Mouse (Mus musculus) liver, embryonic 16.5 days (tissue): Measurements from ENCODE around the gene Cnpy1. TPM values are rescaled to one million over a fixed set of nuclear protein-coding genes. Genes with fewer than 3 reads are reported as not detected.

Experiments
- ATAC-seq: fragments of 200-750 bp; cut with Nextera tagmentation; 2 replicates; pipeline ENCODE4 v1.8.0; 2017; ENCODE audit warnings: low read depth, mild to moderate bottlenecking, moderate number of reproducible peaks, moderate library complexity
- H3K27ac ChIP-seq: fragments of 300-500 bp; sonication (generic); 2 replicates; pipeline ENCODE4 v1.5.1; 2014; ENCODE audit warnings: mild to moderate bottlenecking, low read length
- H3K27me3 ChIP-seq: fragments of 300-500 bp; sonication (generic); 2 replicates; pipeline ENCODE4 v1.6.1; 2014; ENCODE audit warnings: low read depth, low read length, mixed read lengths; ENCODE audit not compliant: control insufficient read depth, insufficient read depth
- H3K36me3 ChIP-seq: fragments of 300-500 bp; sonication (generic); 2 replicates; pipeline ENCODE4 v1.6.1; 2014; ENCODE audit warnings: mild to moderate bottlenecking; ENCODE audit not compliant: control insufficient read depth, insufficient read depth
- H3K4me1 ChIP-seq: fragments of 300-500 bp; sonication (generic); 2 replicates; pipeline ENCODE4 v1.6.1; 2014; ENCODE audit warnings: low read depth, low read length, mixed read lengths; ENCODE audit not compliant: control insufficient read depth
- H3K4me2 ChIP-seq: fragments of 300-500 bp; sonication (generic); 2 replicates; pipeline ENCODE4 v1.6.1; 2014; ENCODE audit warnings: low read depth, low read length, mixed read lengths
- H3K4me3 ChIP-seq: fragments of 300-500 bp; sonication (generic); 2 replicates; pipeline ENCODE4 v1.5.1; 2014; ENCODE audit warnings: low read depth, mild to moderate bottlenecking, low read length
- H3K9ac ChIP-seq: fragments of 300-500 bp; sonication (generic); 2 replicates; pipeline ENCODE4 v1.6.1; 2014; ENCODE audit warnings: low read depth, low read length
- H3K9me3 ChIP-seq: fragments of 300-500 bp; sonication (generic); replicated peaks from 2 replicates; pipeline ENCODE4 v1.6.1; 2016; ENCODE audit warnings: low read length; ENCODE audit not compliant: control insufficient read depth
- WGBS: fragments of 180-500 bp; shearing (Covaris S2); extraction: QIAGEN DNeasy Blood & Tissue Kit; methylation state at CpG from one replicate; pipeline ENCODE4 v1.1.7; 2014; ENCODE audit not compliant: insufficient replicate concordance; 5-methylcytosine and 5-hydroxymethylcytosine counted together
- polyA plus RNA-seq: library from polyadenylated mRNA; unstranded; fragments of >200 nt; fragmentation: Nextera tagmentation; extraction: Ambion mirVana; gene quantifications from 2 replicates; pipeline ENCODE4 v1.2.1, GENCODE M21; 2015

Cnpy1 gene
- polyA plus RNA-seq, 1 experiment from 2014 or later = not detected

DNA sequence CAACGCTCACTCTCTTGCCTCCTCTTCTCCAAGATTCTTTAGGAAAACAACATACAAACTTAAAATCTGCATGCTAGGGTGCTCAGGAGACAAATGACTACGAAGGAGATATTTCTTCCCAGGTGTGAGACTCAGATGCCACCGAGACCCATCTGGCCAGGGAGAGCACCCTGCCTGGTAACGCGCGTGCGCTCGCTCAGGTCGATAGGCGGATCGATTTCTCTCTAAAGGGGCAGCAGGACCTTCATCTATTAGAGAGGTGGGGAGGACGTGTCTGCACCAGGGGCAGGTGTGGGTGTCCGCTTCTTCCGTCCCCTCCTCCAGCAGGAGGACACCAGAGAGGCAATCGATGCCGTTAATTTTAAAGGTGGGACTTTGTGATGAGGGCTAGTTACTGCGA, 87.8 kb downstream of the Cnpy1 start:
- peaks cover 64% of the 10 kb centered on the region for H3K27me3 ChIP-seq
- H3K27ac ChIP-seq = no peak overlapping the region
- H3K4me3 ChIP-seq = no peak overlapping the region
- 5% methylated on average over 17 of the region's 17 CpGs for WGBS
- H3K9ac ChIP-seq = no peak overlapping the region
- ATAC-seq = no peak
- H3K36me3 ChIP-seq = no peaks in the 10 kb centered on the region
- no peaks in the 10 kb centered on the region for H3K4me1 ChIP-seq
- no peaks in the 10 kb centered on the region for H3K9me3 ChIP-seq
- H3K4me2 ChIP-seq = no peak overlapping the region

GRCm38 (mm10) chr5:28157044-28157730, 88.4 kb downstream of the Cnpy1 start:
- no peak for ATAC-seq
- 6% methylated on average over 9 of the region's 9 CpGs for WGBS

More at GRCm38 (mm10) chr5:28157044-28157730, 88.4 kb downstream of the Cnpy1 start:
- Histone ChIP-seq H3K4me3 (no peak overlapping the region), H3K4me2 (no peak overlapping the region), H3K27ac (no peak overlapping the region), H3K36me3 (no peaks in the 10 kb centered on the region), H3K27me3 (peaks cover 60% of the 10 kb centered on the region), H3K9ac (no peak overlapping the region), H3K4me1 (no peaks in the 10 kb centered on the region), H3K9me3 (no peaks in the 10 kb centered on the region)

Other genes starting within 250 kb of the Cnpy1 start
- gene Insig1, start 174.4 kb downstream of the Cnpy1 start, polyA plus RNA-seq = 67.7 and 90.8 TPM in 2 replicates
- gene En2, start 80.1 kb downstream of the Cnpy1 start, polyA plus RNA-seq = not detected in 2 replicates
- 5.9 and 6.9 TPM in 2 replicates for gene Rbm33, start 71.3 kb upstream of the Cnpy1 start, polyA plus RNA-seq
- gene Shh, start 221.4 kb upstream of the Cnpy1 start, polyA plus RNA-seq = not detected in 2 replicates